9 mouse cellular contexts compared by ENCODE assay signal in genomic region chr2:70558112-70558842, GRCm38 (mm10). TPM values are rescaled to one million over a fixed set of nuclear protein-coding genes. Genes with fewer than 3 reads are reported as not detected.
DNase-seq lines count a peak whose midpoint lies in the region; ATAC-seq and TF ChIP-seq lines count a peak whose summit lies in the region.
"Had no signal": no experiment of that assay in that cellular context is flagged by ENCODE, and none has a peak within 500 bp of the region (broad histone marks: within the 10 kb centered on the region; RNA-seq: fewer than 3 reads in every experiment).

No protein-coding gene starts in this region.

- peaks cover 44% of the 10 kb centered on the region for H3K27me3 ChIP-seq in kidney, postnatal 0 days (ENCODE audit: insufficient read depth, low read length)
- peaks cover 45% of the 10 kb centered on the region for H3K27me3 ChIP-seq in liver, embryonic 14.5 days (ENCODE audit: control insufficient read depth, insufficient read depth, low read length)
- peaks cover 11% of the 10 kb centered on the region for H3K27me3 ChIP-seq in neural tube, embryonic 14.5 days (ENCODE audit: control insufficient read depth, insufficient read depth, low read length)
- peaks cover 45% of the 10 kb centered on the region for H3K27me3 ChIP-seq in stomach, embryonic 16.5 days (ENCODE audit: control insufficient read depth, insufficient read depth, low read length)

- H3K9me3 ChIP-seq in kidney, postnatal 0 days (replicated peaks; ENCODE audit: low read length): no peaks in the 10 kb centered on the region
- H3K9me3 ChIP-seq in liver, embryonic 14.5 days (ENCODE audit: control insufficient read depth, low read length): no peaks in the 10 kb centered on the region
- H3K9me3 ChIP-seq in neural tube, embryonic 14.5 days (ENCODE audit: control insufficient read depth, low read length): no peaks in the 10 kb centered on the region
- H3K9me3 ChIP-seq in stomach, embryonic 16.5 days (replicated peaks; ENCODE audit: control insufficient read depth, low read length): no peaks in the 10 kb centered on the region
- H3K9me3 ChIP-seq: embryonic facial prominence, embryonic 15.5 days had no signal

- no peak overlapping the region for H3K27ac ChIP-seq in kidney, postnatal 0 days
- H3K27ac ChIP-seq in liver, embryonic 14.5 days: no peak overlapping the region
- H3K27ac ChIP-seq in neural tube, embryonic 14.5 days (ENCODE audit: low read depth, low read length): peak overlapping the region; percentile 69; the same call in 1 of the 2 replicates
- H3K27ac ChIP-seq in stomach, embryonic 16.5 days (ENCODE audit: low read length): no peak overlapping the region
- H3K27ac ChIP-seq: embryonic facial prominence, embryonic 15.5 days had no signal

- H3K4me1 ChIP-seq in kidney, postnatal 0 days (replicated peaks; ENCODE audit: insufficient read depth, low read length): 0 out of 2 replicates have a peak, but pooled peaks cover 8% of the 10 kb centered on the region
- H3K4me1 ChIP-seq in liver, embryonic 14.5 days (replicated peaks; ENCODE audit: control insufficient read depth in 2 of 2, insufficient read depth in 2 of 2, low read length in 1 of 2): no peaks in the 10 kb centered on the region
- H3K4me1 ChIP-seq in neural tube, embryonic 14.5 days (ENCODE audit: control insufficient read depth, insufficient read depth, low read length): peaks cover 8% of the 10 kb centered on the region; the same call in 1 of the 2 replicates
- 0 out of 2 replicates have a peak, but pooled peaks cover 7% of the 10 kb centered on the region for H3K4me1 ChIP-seq in stomach, embryonic 16.5 days (ENCODE audit: control insufficient read depth, insufficient read depth, low read length)

- H3K4me2 ChIP-seq in kidney, postnatal 0 days (ENCODE audit: low read length): no peak overlapping the region
- H3K4me2 ChIP-seq in liver, embryonic 14.5 days (ENCODE audit: low read depth): no peak overlapping the region
- peak overlapping the region; percentile 67 for H3K4me2 ChIP-seq in neural tube, embryonic 14.5 days (ENCODE audit: low read depth, low read length)
- peak overlapping the region; percentile 32; the same call in 1 of the 2 replicates for H3K4me2 ChIP-seq in stomach, embryonic 16.5 days (ENCODE audit: low read depth, low read length)
- H3K4me2 ChIP-seq: embryonic facial prominence, embryonic 15.5 days had no signal

- TF ChIP-seq EP300 in liver, embryonic 14.5 days (IDR thresholded peaks at IDR 0.05; ENCODE audit: low read depth): no peak

- no peak for ATAC-seq in kidney, postnatal 0 days (replicated peaks; ENCODE audit: low FRiP score, low read depth)
- no peak for ATAC-seq in liver, embryonic 14.5 days (ENCODE audit: insufficient read depth)
- ATAC-seq in neural tube, embryonic 14.5 days (ENCODE audit: low read depth): peak; percentile 77; the same call in 1 of the 2 replicates
- no peak; the same call in 1 of the 2 replicates for ATAC-seq in stomach, embryonic 16.5 days (ENCODE audit: insufficient read depth, low FRiP score)

- TF ChIP-seq CTCF in kidney, postnatal 0 days (IDR thresholded peaks at IDR 0.05; ENCODE audit: low read depth): peak; percentile 88
- TF ChIP-seq CTCF in liver, embryonic 14.5 days (IDR thresholded peaks at IDR 0.05; ENCODE audit: low read depth): peak; percentile 83

- 7% methylated on average over 15 of the region's 18 CpGs for WGBS in kidney, postnatal 0 days
- 6% methylated on average over 17 of the region's 18 CpGs for WGBS in liver, embryonic 14.5 days (ENCODE audit: insufficient replicate concordance)
- 6% methylated on average over 18 of the region's 18 CpGs for WGBS in neural tube, embryonic 14.5 days
- WGBS in stomach, embryonic 16.5 days: 7% methylated on average over 16 of the region's 18 CpGs

- H3K9ac ChIP-seq in kidney, postnatal 0 days (ENCODE audit: low read depth, low read length): no peak overlapping the region
- no peak overlapping the region for H3K9ac ChIP-seq in liver, embryonic 14.5 days (replicated peaks)
- peak overlapping the region; percentile 48; the same call in 1 of the 2 replicates for H3K9ac ChIP-seq in neural tube, embryonic 14.5 days (replicated peaks; ENCODE audit: low read depth, low read length)
- no peak overlapping the region for H3K9ac ChIP-seq in stomach, embryonic 16.5 days (ENCODE audit: low read length)
- H3K9ac ChIP-seq: embryonic facial prominence, embryonic 15.5 days had no signal

- no peaks in the 10 kb centered on the region for H3K36me3 ChIP-seq in kidney, postnatal 0 days (ENCODE audit: insufficient read depth, low read length)
- no peaks in the 10 kb centered on the region for H3K36me3 ChIP-seq in liver, embryonic 14.5 days (replicated peaks; ENCODE audit: control insufficient read depth, insufficient read depth, low read depth)
- H3K36me3 ChIP-seq in neural tube, embryonic 14.5 days (ENCODE audit: control insufficient read depth, insufficient read depth, low read length): no peaks in the 10 kb centered on the region
- no peaks in the 10 kb centered on the region for H3K36me3 ChIP-seq in stomach, embryonic 16.5 days (ENCODE audit: control insufficient read depth, insufficient read depth, low read length)
- H3K36me3 ChIP-seq: embryonic facial prominence, embryonic 15.5 days had no signal

- no peak overlapping the region for H3K4me3 ChIP-seq in kidney, postnatal 0 days (replicated peaks; ENCODE audit: low read depth, low read length)
- no peak overlapping the region for H3K4me3 ChIP-seq in liver, embryonic 14.5 days (ENCODE audit: insufficient read depth in 1 of 2, low read depth in 2 of 2, low read length in 2 of 2)
- peak overlapping the region; percentile 21; the same call in 1 of the 2 replicates for H3K4me3 ChIP-seq in neural tube, embryonic 14.5 days (ENCODE audit: low read depth, low read length)
- no peak overlapping the region for H3K4me3 ChIP-seq in stomach, embryonic 16.5 days (replicated peaks; ENCODE audit: low read length)
- H3K4me3 ChIP-seq: embryonic facial prominence, embryonic 15.5 days had no signal

- peak; percentile 74 for DNase-seq in urinary bladder, postnatal 14 days (ENCODE audit: low spot score)
- no peak for DNase-seq in urinary bladder, adult 2 months (ENCODE audit: low spot score)
- peak; percentile 93 to 96 for DNase-seq in cerebellum, postnatal 10 days
- peak; percentile 78 to 89 for DNase-seq in frontal cortex, postnatal 36 days (ENCODE audit: low spot score in 2 of 2)
- DNase-seq in kidney, postnatal 0 days (ENCODE audit: low spot score): peak; percentile 95
- DNase-seq in liver, embryonic 14.5 days (ENCODE audit: low read depth in 3 of 3, low spot score in 3 of 3): peak; percentile 36 to 54 (median 46)

RNA-seq across cellular contexts. Expression of gene Gad1, which starts 5.4 kb away (rescaled TPM):
- polyA plus RNA-seq in urinary bladder, adult 2 months (2012; rRNA removed): 0.12 TPM in 1 of 2 replicates, not detected in the other
- polyA plus RNA-seq in kidney, postnatal 0 days (2015; fragmentation: Nextera tagmentation; extraction: Ambion mirVana): 0.25 and 0.26 TPM in 2 replicates
- polyA plus RNA-seq in liver, embryonic 14.5 days (2012; rRNA removed): 0.02 and 0.10 TPM in 2 replicates
- polyA plus RNA-seq in liver, embryonic 14.5 days (2014; fragmentation: Nextera tagmentation; extraction: Ambion mirVana): 0.03 and 0.14 TPM in 2 replicates
- 84.1 and 119 TPM in 2 replicates for polyA plus RNA-seq in neural tube, embryonic 14.5 days (2014; fragmentation: Nextera tagmentation; extraction: Ambion mirVana)
- 0.28 and 0.34 TPM in 2 replicates for polyA plus RNA-seq in stomach, embryonic 16.5 days (2015; fragmentation: Nextera tagmentation; extraction: Ambion mirVana)

RNA-seq across cellular contexts. Expression of gene Erich2, which starts 49.7 kb away (rescaled TPM):
- polyA plus RNA-seq in urinary bladder, adult 2 months (2012; rRNA removed): 0.78 and 1.3 TPM in 2 replicates
- polyA plus RNA-seq in kidney, postnatal 0 days (2015; fragmentation: Nextera tagmentation; extraction: Ambion mirVana): 5.6 and 6.8 TPM in 2 replicates
- not detected in 2 replicates for polyA plus RNA-seq in liver, embryonic 14.5 days (2012; rRNA removed)
- polyA plus RNA-seq in liver, embryonic 14.5 days (2014; fragmentation: Nextera tagmentation; extraction: Ambion mirVana): not detected in 2 replicates
- 1.0 and 1.2 TPM in 2 replicates for polyA plus RNA-seq in neural tube, embryonic 14.5 days (2014; fragmentation: Nextera tagmentation; extraction: Ambion mirVana)
- 2.6 and 2.7 TPM in 2 replicates for polyA plus RNA-seq in stomach, embryonic 16.5 days (2015; fragmentation: Nextera tagmentation; extraction: Ambion mirVana)

Comparison
In these comparisons a context has a peak if more than half of its experiments do, and no peak if none do; other contexts are left out.
1. H3K4me2 ChIP-seq: peak in neural tube, embryonic 14.5 days (single experiment) and stomach, embryonic 16.5 days (single experiment); none in kidney, postnatal 0 days (single experiment) and liver, embryonic 14.5 days (single experiment).
2. RNA of gene Gad1, which starts 5.4 kb away (polyA plus RNA-seq): 84.1 to 119 TPM in neural tube, embryonic 14.5 days; 0.28 to 0.34 TPM in stomach, embryonic 16.5 days, 0.25 to 0.26 TPM in kidney, postnatal 0 days, 0.12 TPM in urinary bladder, adult 2 months and 0.02 to 0.14 TPM in liver, embryonic 14.5 days; every median in the first group is over 10 times any median in the second.